Mouse (Mus musculus): Measurements from ENCODE around the gene Gm16440. TPM values are rescaled to one million over a fixed set of nuclear protein-coding genes. Genes with fewer than 3 reads are reported as not detected.
A peak's percentile ranks its signal among the peaks of the same experiment; 100 is the strongest.
"Not testable (repeated sequence)": the region's sequence is repeated elsewhere in the genome, so short reads cannot be mapped to it uniquely, and the experiment has no call there.

Gm16440 gene
- polyA plus RNA-seq (2015; fragmentation: Nextera tagmentation; extraction: Ambion mirVana), result not detected in 2 replicates

GRCm38 (mm10) chr14:6390219-6390618 is at the start of gene Gm16440:
Gene Gm16440 (minus strand): TSS chr14:6390319.
- H3K27me3 ChIP-seq (replicated peaks; ENCODE audit: control insufficient read depth, insufficient read depth, low read length); H3K27ac ChIP-seq (ENCODE audit: low read depth, low read length); H3K9me3 ChIP-seq (ENCODE audit: control insufficient read depth); H3K9ac ChIP-seq (ENCODE audit: low read depth, low read length); H3K4me2 ChIP-seq (replicated peaks; ENCODE audit: low read depth); H3K4me1 ChIP-seq (replicated peaks; ENCODE audit: control insufficient read depth, insufficient read depth, low read length); ATAC-seq; H3K36me3 ChIP-seq (ENCODE audit: control insufficient read depth, insufficient read depth); H3K4me3 ChIP-seq (ENCODE audit: low read depth, low read length): not testable (repeated sequence)
- 81% methylated on average over 2 of the region's 4 CpGs for WGBS

GRCm38 (mm10) chr14:6426766-6427165 is 36.6 kb upstream of the Gm16440 start:
- H3K9ac ChIP-seq (ENCODE audit: low read depth, low read length); H3K4me2 ChIP-seq (replicated peaks; ENCODE audit: low read depth); H3K9me3 ChIP-seq (ENCODE audit: control insufficient read depth); H3K36me3 ChIP-seq (ENCODE audit: control insufficient read depth, insufficient read depth); ATAC-seq; H3K27me3 ChIP-seq (replicated peaks; ENCODE audit: control insufficient read depth, insufficient read depth, low read length); H3K27ac ChIP-seq (ENCODE audit: low read depth, low read length); H3K4me3 ChIP-seq (ENCODE audit: low read depth, low read length); H3K4me1 ChIP-seq (replicated peaks; ENCODE audit: control insufficient read depth, insufficient read depth, low read length): not testable (repeated sequence)
- 0% methylated on average over 8 of the region's 42 CpGs for WGBS

- 26% methylated on average over 10 of the region's 22 CpGs for WGBS
- not testable (repeated sequence) for H3K27me3 ChIP-seq (replicated peaks; ENCODE audit: control insufficient read depth, insufficient read depth, low read length); H3K4me1 ChIP-seq (replicated peaks; ENCODE audit: control insufficient read depth, insufficient read depth, low read length); H3K27ac ChIP-seq (ENCODE audit: low read depth, low read length); H3K9ac ChIP-seq (ENCODE audit: low read depth, low read length); ATAC-seq; H3K36me3 ChIP-seq (ENCODE audit: control insufficient read depth, insufficient read depth); H3K9me3 ChIP-seq (ENCODE audit: control insufficient read depth); H3K4me3 ChIP-seq (ENCODE audit: low read depth, low read length)
- H3K4me2 ChIP-seq (replicated peaks; ENCODE audit: low read depth), result 0 out of 2 replicates have a peak overlapping the region, but pooled peaks have one; percentile 27
Measured at GRCm38 (mm10) chr14:6426353-6426752, 36.2 kb upstream of the Gm16440 start.

GRCm38 (mm10) chr14:6412382-6412781 is 22.3 kb upstream of the Gm16440 start, which contains the start of gene Gm3591:
Gene Gm3591 (minus strand): TSS chr14:6412482.
- not testable (repeated sequence) for H3K9me3 ChIP-seq (ENCODE audit: control insufficient read depth); H3K4me1 ChIP-seq (replicated peaks; ENCODE audit: control insufficient read depth, insufficient read depth, low read length); ATAC-seq; H3K4me3 ChIP-seq (ENCODE audit: low read depth, low read length); H3K36me3 ChIP-seq (ENCODE audit: control insufficient read depth, insufficient read depth); H3K9ac ChIP-seq (ENCODE audit: low read depth, low read length); H3K27me3 ChIP-seq (replicated peaks; ENCODE audit: control insufficient read depth, insufficient read depth, low read length); H3K4me2 ChIP-seq (replicated peaks; ENCODE audit: low read depth); H3K27ac ChIP-seq (ENCODE audit: low read depth, low read length)
- WGBS, result no CpG with 5 or more reads among the region's 2 CpGs

- not testable (repeated sequence) for H3K4me1 ChIP-seq (replicated peaks; ENCODE audit: control insufficient read depth, insufficient read depth, low read length); ATAC-seq; H3K9ac ChIP-seq (ENCODE audit: low read depth, low read length); H3K9me3 ChIP-seq (ENCODE audit: control insufficient read depth); H3K4me2 ChIP-seq (replicated peaks; ENCODE audit: low read depth); H3K36me3 ChIP-seq (ENCODE audit: control insufficient read depth, insufficient read depth); H3K4me3 ChIP-seq (ENCODE audit: low read depth, low read length); H3K27ac ChIP-seq (ENCODE audit: low read depth, low read length); H3K27me3 ChIP-seq (replicated peaks; ENCODE audit: control insufficient read depth, insufficient read depth, low read length)
- WGBS, result no CpG with 5 or more reads among the region's 10 CpGs
Measured at GRCm38 (mm10) chr14:6343578-6343977, 46.5 kb downstream of the Gm16440 start, which contains the start of gene Gm3618. Gene Gm3618 (minus strand): TSS chr14:6343678.

Other genes starting within 250 kb of the Gm16440 start
- gene Gm21560, start 171.0 kb downstream of the Gm16440 start, polyA plus RNA-seq (2015; fragmentation: Nextera tagmentation; extraction: Ambion mirVana), result not detected in 2 replicates
- gene Gm3411, start 103.1 kb downstream of the Gm16440 start, polyA plus RNA-seq (2015; fragmentation: Nextera tagmentation; extraction: Ambion mirVana), result 0.70 and 1.1 TPM in 2 replicates
- not detected in 2 replicates for gene Gm21103, start 85.5 kb downstream of the Gm16440 start, polyA plus RNA-seq (2015; fragmentation: Nextera tagmentation; extraction: Ambion mirVana)
- gene Gm3618, start 46.6 kb downstream of the Gm16440 start, polyA plus RNA-seq (2015; fragmentation: Nextera tagmentation; extraction: Ambion mirVana), result not detected in 2 replicates
- gene Gm3591, start 22.2 kb upstream of the Gm16440 start, polyA plus RNA-seq (2015; fragmentation: Nextera tagmentation; extraction: Ambion mirVana), result 0.46 TPM in 1 of 2 replicates, not detected in the other
- gene Gm3594, start 54.3 kb upstream of the Gm16440 start, polyA plus RNA-seq (2015; fragmentation: Nextera tagmentation; extraction: Ambion mirVana), result not detected in 2 replicates
- not detected in 2 replicates for gene Gm8356, start 147.0 kb upstream of the Gm16440 start, polyA plus RNA-seq (2015; fragmentation: Nextera tagmentation; extraction: Ambion mirVana)
- gene Gm3629, start 200.3 kb upstream of the Gm16440 start, polyA plus RNA-seq (2015; fragmentation: Nextera tagmentation; extraction: Ambion mirVana), result 0.29 TPM in 1 of 2 replicates, not detected in the other
- gene Gm3460, start 232.1 kb upstream of the Gm16440 start, polyA plus RNA-seq (2015; fragmentation: Nextera tagmentation; extraction: Ambion mirVana), result not detected in 2 replicates